Comparison of ENCODE assay signal across 8 mouse cellular contexts in the genomic region with DNA sequence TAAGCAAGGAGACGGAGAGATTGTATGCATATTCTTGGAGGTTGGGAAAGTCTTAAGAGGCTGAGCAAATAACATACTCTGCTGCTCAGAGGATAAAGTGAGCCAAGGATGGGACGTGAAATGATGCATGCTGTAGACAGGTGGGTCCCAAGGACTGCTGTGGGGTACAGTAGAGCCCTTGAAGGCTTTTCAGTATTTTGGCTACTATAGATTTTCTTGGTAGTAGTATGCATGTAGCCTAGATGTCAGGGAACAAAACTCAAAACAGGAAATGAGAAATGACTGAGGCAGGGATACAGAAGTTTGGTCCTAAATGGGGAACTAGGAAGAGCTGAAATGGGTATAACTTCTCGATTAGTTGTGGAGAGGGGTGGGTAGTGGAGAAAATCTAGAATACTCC. TPM values are rescaled to one million over a fixed set of nuclear protein-coding genes. Genes with fewer than 3 reads are reported as not detected.
DNase-seq lines count a peak whose midpoint lies in the region; ATAC-seq and TF ChIP-seq lines count a peak whose summit lies in the region.

No protein-coding gene starts in this region.

- peak overlapping the region; percentile 85 for H3K4me3 ChIP-seq in heart, embryonic 10.5 days
- peak overlapping the region; percentile 82 for H3K4me3 ChIP-seq in G1E (ENCODE audit: low read depth, low read length)
- H3K4me3 ChIP-seq in hindbrain, embryonic 11.5 days (ENCODE audit: low read depth, low read length) = peak overlapping the region; percentile 84; the same call in 1 of the 2 replicates
- peak overlapping the region; percentile 78 for H3K4me3 ChIP-seq in midbrain, embryonic 10.5 days

- no peaks in the 10 kb centered on the region for H3K27me3 ChIP-seq in heart, embryonic 10.5 days (ENCODE audit: insufficient read depth, poor library complexity, severe bottlenecking)
- no peaks in the 10 kb centered on the region for H3K27me3 ChIP-seq in G1E (ENCODE audit: insufficient read depth, low read length)
- H3K27me3 ChIP-seq in hindbrain, embryonic 11.5 days (ENCODE audit: control insufficient read depth, insufficient read depth, low read length) = no peaks in the 10 kb centered on the region
- H3K27me3 ChIP-seq in midbrain, embryonic 10.5 days (ENCODE audit: low read depth, poor library complexity, severe bottlenecking) = no peaks in the 10 kb centered on the region

- H3K9ac ChIP-seq in hindbrain, embryonic 11.5 days (ENCODE audit: low read depth, low read length) = no peak overlapping the region

- no peak for DNase-seq in heart, embryonic 10.5 days (ENCODE audit: low spot score)
- no peak for DNase-seq in heart, adult 9 months (ENCODE audit: low spot score in 2 of 2)
- peak; percentile 11 for DNase-seq in G1E (ENCODE audit: low spot score)
- DNase-seq in hindbrain, embryonic 11.5 days (ENCODE audit: low spot score) = no peak
- no peak for DNase-seq in midbrain, embryonic 10.5 days (ENCODE audit: low spot score)
- no peak for DNase-seq in cerebellum, adult 11-12 months
- no peak for DNase-seq in layer of hippocampus, postnatal 36 days

- no peaks in the 10 kb centered on the region for H3K9me3 ChIP-seq in heart, embryonic 10.5 days
- H3K9me3 ChIP-seq in G1E (replicated peaks) = 0 out of 2 replicates have a peak, but pooled peaks cover 2% of the 10 kb centered on the region
- no peaks in the 10 kb centered on the region for H3K9me3 ChIP-seq in hindbrain, embryonic 11.5 days (ENCODE audit: control insufficient read depth, low read length)
- no peaks in the 10 kb centered on the region for H3K9me3 ChIP-seq in midbrain, embryonic 10.5 days (replicated peaks)

- H3K27ac ChIP-seq in heart, embryonic 10.5 days = no peak overlapping the region
- H3K27ac ChIP-seq in hindbrain, embryonic 11.5 days (ENCODE audit: low read depth, low read length) = no peak overlapping the region
- H3K27ac ChIP-seq in midbrain, embryonic 10.5 days (replicated peaks) = no peak overlapping the region

- peaks cover 4% of the 10 kb centered on the region; the same call in 1 of the 2 replicates for H3K36me3 ChIP-seq in heart, embryonic 10.5 days
- peaks cover 29% of the 10 kb centered on the region for H3K36me3 ChIP-seq in G1E (replicated peaks)
- no peaks in the 10 kb centered on the region for H3K36me3 ChIP-seq in hindbrain, embryonic 11.5 days (ENCODE audit: control insufficient read depth, insufficient read depth, low read length)
- peaks cover 14% of the 10 kb centered on the region for H3K36me3 ChIP-seq in midbrain, embryonic 10.5 days

- no peak for TF ChIP-seq CTCF in G1E (IDR thresholded peaks at IDR 0.05; ENCODE audit: low read depth, low read length)

- no peak for ATAC-seq in G1E (ENCODE audit: extremely low read depth, insufficient number of reproducible peaks, low FRiP score, poor library complexity, severe bottlenecking)
- ATAC-seq in hindbrain, embryonic 11.5 days (ENCODE audit: low FRiP score) = no peak
- ATAC-seq in activated CD4-positive, CD25-positive, alpha-beta regulatory T cell, adult 4 months = no peak

- peaks cover 23% of the 10 kb centered on the region for H3K4me1 ChIP-seq in heart, embryonic 10.5 days
- H3K4me1 ChIP-seq in G1E (ENCODE audit: insufficient read depth, low read depth, low read length) = peaks cover 67% of the 10 kb centered on the region
- no peaks in the 10 kb centered on the region for H3K4me1 ChIP-seq in hindbrain, embryonic 11.5 days (replicated peaks; ENCODE audit: control insufficient read depth, insufficient read depth, low read length)
- peaks cover 32% of the 10 kb centered on the region for H3K4me1 ChIP-seq in midbrain, embryonic 10.5 days

- H3K4me2 ChIP-seq in hindbrain, embryonic 11.5 days (replicated peaks; ENCODE audit: low read depth, low read length) = peak overlapping the region; percentile 69

- WGBS in heart, embryonic 10.5 days = 52% methylated on average over 3 of the region's 3 CpGs
- WGBS in hindbrain, embryonic 11.5 days = 59% methylated on average over 3 of the region's 3 CpGs
- 57% methylated on average over 3 of the region's 3 CpGs for WGBS in midbrain, embryonic 10.5 days

RNA-seq across cellular contexts. Expression of a gene that starts 36.9 kb away (rescaled TPM):
- polyA plus RNA-seq in heart, embryonic 10.5 days (2016; fragmentation: Nextera tagmentation; extraction: Ambion mirVana) = 38.0 and 50.8 TPM in 2 replicates
- total RNA-seq in G1E (2014; fragmentation: Nextera tagmentation) (147 and 162 TPM in 2 replicates), G1E (2017) (135 and 151 TPM in 2 replicates)
- polyA plus RNA-seq in G1E (2012) = 47.7 and 50.5 TPM in 2 replicates
- polyA plus RNA-seq in hindbrain, embryonic 11.5 days (2014; fragmentation: Nextera tagmentation; extraction: Ambion mirVana) = 60.0 and 60.8 TPM in 2 replicates
- 39.2 and 40.4 TPM in 2 replicates for polyA plus RNA-seq in midbrain, embryonic 10.5 days (2016; fragmentation: Nextera tagmentation; extraction: Ambion mirVana)
- total RNA-seq in layer of hippocampus, postnatal 36 days (2021) = 10 to 100 TPM; 45.1 to 55.6 TPM
- polyA plus RNA-seq in activated CD4-positive, CD25-positive, alpha-beta regulatory T cell, adult 4 months (2017; shearing (Covaris generic)) = 10 to 100 TPM; 24.9 to 32.7 TPM
